Mouse (Mus musculus): ENCODE data around the gene Tnfrsf12a. TPM values are rescaled to one million over a fixed set of nuclear protein-coding genes. Genes with fewer than 3 reads are reported as not detected.

The Tnfrsf12a gene
- polyA plus RNA-seq, 1 experiment = 5.6 TPM

DNA sequence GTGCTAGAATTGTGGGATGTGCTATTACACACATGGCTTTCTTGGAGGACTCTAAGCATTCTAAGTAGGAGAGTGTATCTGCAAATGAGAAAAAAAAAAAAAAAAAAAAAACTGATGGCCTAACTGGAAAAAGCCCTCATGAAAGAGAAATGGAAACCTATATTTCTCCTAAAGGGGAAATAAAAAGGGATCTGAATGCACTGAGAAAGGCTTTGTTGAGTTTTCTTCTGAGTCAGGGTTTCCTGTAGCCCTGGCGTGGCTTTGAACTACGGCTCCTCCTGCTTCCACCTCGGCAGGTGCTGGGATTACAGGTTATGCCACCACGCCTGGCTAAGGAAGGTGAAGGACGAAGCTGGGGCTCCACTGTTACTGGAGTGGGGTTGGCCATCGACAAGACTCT is 23.3 kb downstream of the Tnfrsf12a start:
- no peak for DNase-seq (ENCODE audit: extremely low spot score in 1 of 2, low spot score in 1 of 2)

DNA sequence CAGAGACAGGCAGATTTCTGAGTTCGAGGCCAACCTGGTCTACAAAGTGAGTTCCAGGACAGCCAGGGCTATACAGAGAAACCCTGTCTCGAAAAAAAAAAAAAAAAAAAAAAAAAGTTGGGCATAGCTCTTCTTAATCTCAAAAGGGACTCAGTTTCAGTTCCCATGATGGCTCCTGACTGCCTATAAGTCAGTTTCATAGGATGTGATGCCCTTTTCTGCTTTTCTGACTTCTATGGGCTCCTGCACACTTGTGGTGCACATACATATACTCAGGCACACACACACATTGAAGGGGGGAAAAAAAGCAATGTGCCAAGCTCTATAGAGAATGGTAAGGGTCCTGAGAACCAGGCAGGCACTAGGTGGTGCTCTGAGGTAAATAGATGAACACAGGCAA is 23.9 kb downstream of the Tnfrsf12a start:
- DNase-seq (ENCODE audit: extremely low spot score in 1 of 2, low spot score in 1 of 2) = no peak

DNA sequence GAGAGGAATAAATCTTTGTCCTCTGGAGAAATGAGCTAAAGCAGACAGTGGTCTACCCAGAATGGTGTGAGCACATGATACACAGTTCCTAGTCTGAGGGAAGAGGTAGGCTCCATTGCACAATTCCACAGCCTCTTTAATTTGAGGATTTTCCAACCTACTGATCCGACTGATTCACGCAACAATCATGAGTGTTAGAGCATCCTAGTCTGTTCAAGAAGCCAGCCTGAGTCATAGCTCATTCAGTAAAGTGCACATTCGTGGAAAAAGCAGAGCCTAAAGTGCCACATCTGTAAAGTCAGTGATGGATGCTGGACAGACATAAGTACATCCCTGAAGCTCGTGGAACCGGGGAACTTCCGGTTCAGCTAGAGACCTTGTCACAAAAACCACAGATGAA is 25.9 kb downstream of the Tnfrsf12a start:
- DNase-seq (ENCODE audit: extremely low spot score in 1 of 2, low spot score in 1 of 2) = no peak

DNA sequence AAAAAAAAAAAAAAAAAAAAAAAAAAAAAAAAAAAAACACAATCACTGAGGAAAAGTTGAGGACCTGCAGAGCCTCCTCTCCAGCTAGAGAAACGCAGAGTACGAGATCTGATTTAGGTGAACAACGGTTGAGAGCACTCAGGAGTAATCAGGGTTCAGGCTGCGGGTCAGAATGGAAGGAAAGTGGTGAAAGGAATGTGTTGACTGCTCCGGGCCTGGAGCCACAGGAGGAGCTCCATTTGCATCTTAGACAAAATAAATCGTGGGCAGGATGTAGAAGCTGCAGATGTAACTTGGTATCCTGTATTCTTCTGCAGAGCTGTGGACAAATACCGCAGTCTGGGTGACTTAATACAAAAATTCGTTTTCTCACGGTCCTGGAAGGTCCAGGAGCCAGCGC is 31.4 kb downstream of the Tnfrsf12a start:
- no peak for DNase-seq (ENCODE audit: extremely low spot score in 1 of 2, low spot score in 1 of 2)

DNA sequence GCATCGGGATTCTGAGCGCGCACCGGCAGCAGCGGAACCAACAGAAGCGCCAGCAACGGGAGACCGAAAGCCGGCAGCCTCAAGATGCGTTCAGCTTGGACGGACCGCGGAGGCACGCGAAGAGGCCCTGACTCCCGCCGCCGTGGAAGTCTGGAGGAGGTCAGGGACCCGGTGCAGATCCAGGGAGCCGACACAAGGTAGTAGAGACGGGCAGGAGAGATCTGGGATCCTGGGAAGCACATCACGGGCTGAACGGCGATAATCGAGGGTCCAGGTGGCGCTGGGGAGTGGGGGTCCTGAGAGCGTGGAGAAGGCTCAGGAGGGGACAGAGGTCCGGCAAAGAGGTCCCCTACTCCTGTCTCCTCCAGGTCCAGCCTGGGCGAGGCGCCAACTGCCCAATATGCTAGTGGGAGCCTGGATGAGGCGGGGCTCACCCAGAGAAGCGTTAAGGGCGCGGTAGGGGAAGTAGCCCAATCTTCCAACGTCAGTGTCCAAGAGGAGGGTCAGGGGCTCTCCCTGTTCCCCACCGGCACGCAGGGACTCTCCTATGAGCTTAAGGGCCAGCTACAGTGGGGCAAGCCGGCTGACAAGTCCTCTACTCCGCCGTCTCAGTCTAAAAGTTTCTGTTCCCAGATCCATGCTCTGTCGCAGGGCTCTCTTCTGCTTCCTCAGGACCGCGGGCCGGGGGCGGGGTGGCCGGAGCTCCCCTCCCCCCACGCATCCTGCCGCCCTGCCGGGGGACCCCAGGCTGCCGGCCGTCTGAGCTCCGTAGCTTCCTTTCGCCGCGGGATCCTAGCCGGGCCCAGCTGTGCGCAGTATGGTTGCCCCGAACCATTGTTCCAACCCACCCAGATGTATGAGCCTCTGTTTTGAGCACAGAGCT is 32.4 kb downstream of the Tnfrsf12a start, which contains the start of gene Mmp25:
Gene Mmp25 (minus strand): TSS at position 665 of the 883 bp plus-strand sequence.
- DNase-seq (ENCODE audit: extremely low spot score in 1 of 2, low spot score in 1 of 2) = no peak

DNA sequence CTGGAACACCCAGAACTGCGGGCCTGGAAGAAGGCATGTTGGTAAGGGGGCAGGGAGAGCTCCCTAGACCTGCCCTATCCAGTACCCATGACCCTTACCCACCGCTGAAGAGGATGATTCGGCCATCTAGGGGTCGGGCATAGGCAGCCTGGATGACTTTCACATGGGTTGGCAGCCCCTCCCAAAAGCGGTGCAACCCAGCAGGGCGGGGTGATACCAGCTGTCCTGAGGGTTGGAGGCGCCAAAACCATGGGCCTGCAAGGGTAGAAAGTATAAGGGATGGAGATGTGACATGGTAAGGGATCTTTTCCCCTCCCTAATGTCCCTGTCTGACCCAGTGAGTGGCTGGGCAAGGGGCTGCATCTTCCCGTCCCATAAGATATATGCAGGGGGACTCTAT is 46.0 kb downstream of the Tnfrsf12a start:
- no peak for DNase-seq (ENCODE audit: extremely low spot score in 1 of 2, low spot score in 1 of 2)

DNA sequence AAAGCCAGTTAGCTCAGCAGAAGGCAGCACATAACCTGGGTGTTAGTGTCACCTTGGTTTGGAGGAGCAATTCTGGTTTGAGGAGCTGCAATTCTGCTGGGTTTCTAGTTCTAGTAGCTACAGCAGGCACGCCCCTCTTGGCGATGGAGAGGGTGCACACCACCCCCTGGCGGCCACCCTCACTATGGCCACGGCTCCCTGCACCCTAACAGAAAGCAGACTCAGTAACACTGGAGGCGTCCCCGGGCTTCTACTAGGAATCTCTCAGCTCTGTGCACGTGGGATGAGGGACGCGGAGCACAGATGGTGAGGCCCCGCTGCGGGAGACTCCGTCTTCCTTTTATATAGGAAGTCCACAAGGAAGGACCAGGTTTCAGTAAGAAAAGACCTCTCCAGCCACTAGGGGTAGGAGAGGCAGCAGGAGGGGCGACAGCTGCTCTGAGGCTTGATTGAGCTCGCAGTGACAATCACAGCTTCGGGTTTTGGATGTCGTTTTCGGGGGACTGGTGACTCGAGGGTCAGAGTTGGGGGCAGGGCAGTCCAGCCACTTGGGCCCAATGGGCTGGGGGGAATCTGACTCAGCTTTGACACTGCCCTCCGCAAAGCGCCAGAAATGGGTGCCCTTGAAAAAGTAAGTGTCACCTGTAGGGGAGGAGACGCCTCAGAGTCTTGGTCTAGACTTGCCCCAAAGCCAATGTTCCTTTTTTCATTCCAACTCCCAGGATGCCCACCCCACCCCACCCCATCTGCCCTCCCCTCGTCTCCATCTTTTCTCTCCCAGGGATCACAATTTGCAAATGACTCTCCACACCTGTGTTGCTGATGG is 46.9 kb downstream of the Tnfrsf12a start:
- DNase-seq (ENCODE audit: extremely low spot score in 1 of 2, low spot score in 1 of 2) = peak; percentile 62 to 90

DNA sequence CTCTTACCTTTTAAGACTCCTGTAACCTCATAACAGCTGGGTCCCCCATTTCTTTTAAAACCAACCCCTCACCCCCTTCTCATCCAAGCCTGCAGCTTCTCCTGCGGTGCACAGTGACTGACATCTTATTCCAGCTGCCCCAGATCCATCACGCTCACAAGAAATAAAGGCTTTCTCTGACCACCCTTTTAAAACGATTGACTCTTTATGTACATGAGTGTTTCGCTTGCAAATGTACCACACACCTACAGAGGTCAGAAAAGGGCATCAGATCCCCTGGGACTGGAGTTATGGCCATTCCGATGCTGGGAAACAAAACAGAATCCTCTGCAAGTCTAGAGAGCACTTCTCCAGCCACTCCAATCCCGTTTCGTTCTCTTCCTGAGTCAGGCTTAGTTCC is 49.5 kb downstream of the Tnfrsf12a start:
- DNase-seq (ENCODE audit: extremely low spot score in 1 of 2, low spot score in 1 of 2) = no peak

Other genes starting within 250 kb of the Tnfrsf12a start
- gene Vmn2r117, start 197.8 kb downstream of the Tnfrsf12a start, polyA plus RNA-seq (2012; rRNA removed) = not detected in 2 replicates
- gene Zfp213, start 113.2 kb downstream of the Tnfrsf12a start, polyA plus RNA-seq (2012; rRNA removed) = 7.9 and 8.4 TPM in 2 replicates
- 27.8 and 32.2 TPM in 2 replicates for gene Zfp13, start 78.0 kb downstream of the Tnfrsf12a start, polyA plus RNA-seq (2012; rRNA removed)
- 0.04 TPM in 1 of 2 replicates, not detected in the other for gene Zscan10, start 76.6 kb downstream of the Tnfrsf12a start, polyA plus RNA-seq (2012; rRNA removed)
- 0.38 and 0.40 TPM in 2 replicates for gene Mmp25, start 32.2 kb downstream of the Tnfrsf12a start, polyA plus RNA-seq (2012; rRNA removed)
- gene Bicdl2, start 17.0 kb downstream of the Tnfrsf12a start, polyA plus RNA-seq (2012; rRNA removed) = not detected in 2 replicates
- 114 and 144 TPM in 2 replicates for gene Hcfc1r1, start 3.9 kb downstream of the Tnfrsf12a start, polyA plus RNA-seq (2012; rRNA removed)
- gene Thoc6, start 3.6 kb downstream of the Tnfrsf12a start, polyA plus RNA-seq (2012; rRNA removed) = 9.1 and 11.3 TPM in 2 replicates
- gene Cldn6, start 1.8 kb upstream of the Tnfrsf12a start, polyA plus RNA-seq (2012; rRNA removed) = 0.08 and 0.17 TPM in 2 replicates
- gene Cldn9, start 6.6 kb upstream of the Tnfrsf12a start, polyA plus RNA-seq (2012; rRNA removed) = 0.14 and 0.19 TPM in 2 replicates
- gene 1520401A03Rik, start 45.3 kb upstream of the Tnfrsf12a start, polyA plus RNA-seq (2012; rRNA removed) = 0.13 and 0.24 TPM in 2 replicates
- 8.1 and 8.7 TPM in 2 replicates for gene Pkmyt1, start 48.9 kb upstream of the Tnfrsf12a start, polyA plus RNA-seq (2012; rRNA removed)
- gene Paqr4, start 63.4 kb upstream of the Tnfrsf12a start, polyA plus RNA-seq (2012; rRNA removed) = 47.2 and 49.8 TPM in 2 replicates
- 0.38 and 0.52 TPM in 2 replicates for gene Kremen2, start 68.4 kb upstream of the Tnfrsf12a start, polyA plus RNA-seq (2012; rRNA removed)
- 208 and 231 TPM in 2 replicates for gene Flywch1, start 94.1 kb upstream of the Tnfrsf12a start, polyA plus RNA-seq (2012; rRNA removed)
- gene Flywch2, start 108.6 kb upstream of the Tnfrsf12a start, polyA plus RNA-seq (2012; rRNA removed) = 38.8 and 41.8 TPM in 2 replicates
- 732 and 866 TPM in 2 replicates for gene Srrm2, start 113.1 kb upstream of the Tnfrsf12a start, polyA plus RNA-seq (2012; rRNA removed)
- gene Elob, start 151.7 kb upstream of the Tnfrsf12a start, polyA plus RNA-seq (2012; rRNA removed) = 610 and 742 TPM in 2 replicates
- gene Prss33, start 158.6 kb upstream of the Tnfrsf12a start, polyA plus RNA-seq (2012; rRNA removed) = 0.16 and 1.0 TPM in 2 replicates
- gene Prss32, start 166.4 kb upstream of the Tnfrsf12a start, polyA plus RNA-seq (2012; rRNA removed) = 0.06 and 0.10 TPM in 2 replicates
- 0.10 and 0.15 TPM in 2 replicates for gene Prss41, start 166.7 kb upstream of the Tnfrsf12a start, polyA plus RNA-seq (2012; rRNA removed)
- gene Prss21, start 190.6 kb upstream of the Tnfrsf12a start, polyA plus RNA-seq (2012; rRNA removed) = not detected in 2 replicates
- not detected in 2 replicates for gene Dcpp1, start 203.4 kb upstream of the Tnfrsf12a start, polyA plus RNA-seq (2012; rRNA removed)
- not detected in 2 replicates for gene Dcpp2, start 203.4 kb upstream of the Tnfrsf12a start, polyA plus RNA-seq (2012; rRNA removed)
- not detected in 2 replicates for gene Dcpp3, start 240.0 kb upstream of the Tnfrsf12a start, polyA plus RNA-seq (2012; rRNA removed)